Mouse (Mus musculus) frontal cortex, adult 2 months (tissue): ENCODE data around the gene Olfr887. TPM values are rescaled to one million over a fixed set of nuclear protein-coding genes. Genes with fewer than 3 reads are reported as not detected.

Experiments
- DNase-seq, 2 experiments: peaks; one replicate each; pipeline ENCODE4 v3.0.0; 2022; ENCODE audit warnings: low spot score in 1 of 2; ENCODE audit errors: extremely low spot score in 1 of 2
- polyA plus RNA-seq: library from polyadenylated mRNA; depleted of rRNA; stranded (reverse); fragments of >200 nt; gene quantifications from 2 replicates; pipeline ENCODE4 v1.2.3, GENCODE M21; 2012; rRNA removed

Olfr887 gene
- polyA plus RNA-seq: 0.02 TPM in 1 of 2 replicates, not detected in the other

DNA sequence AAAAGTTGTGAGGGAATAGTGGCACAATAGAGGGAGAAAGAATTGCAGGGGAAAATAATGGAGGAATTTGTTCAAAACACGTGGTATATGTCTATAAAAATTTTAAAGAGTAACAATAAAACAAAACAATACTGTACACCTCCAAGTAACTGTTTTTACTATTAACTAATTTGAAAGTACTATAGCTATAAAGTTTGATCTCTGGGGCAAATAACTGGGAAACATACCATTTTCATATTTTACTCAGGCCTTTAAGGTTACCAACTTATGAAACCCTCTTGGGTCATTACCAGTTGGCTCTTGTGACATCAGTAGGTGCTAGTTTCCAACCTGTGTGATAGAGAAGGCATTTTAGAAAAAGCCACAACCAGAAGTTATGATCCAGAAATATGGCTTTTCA, at the start of gene Olfr887:
Gene Olfr887, plus strand, starts transcription at position 301 of the 400 bp plus-strand sequence.
- DNase-seq: no peak

DNA sequence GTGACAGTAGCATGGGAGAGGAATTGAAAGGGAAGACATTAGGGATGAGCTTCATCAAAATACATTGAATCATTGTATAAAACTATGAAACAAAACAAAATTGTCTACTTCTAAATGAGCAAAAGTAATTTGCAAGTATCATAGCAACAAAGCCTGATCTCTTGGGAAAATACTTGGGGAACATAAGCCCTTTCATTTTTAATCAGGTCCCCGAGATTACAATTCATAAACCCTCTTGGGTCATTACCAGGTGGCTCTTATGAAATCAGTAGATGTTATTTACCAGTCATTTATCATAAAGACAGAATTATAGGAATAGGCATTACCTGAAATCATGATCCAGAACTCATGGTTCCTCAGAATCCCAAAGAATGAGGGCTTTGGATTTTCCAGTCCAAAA, 37.6 kb upstream of the Olfr887 start, which contains the start of gene Olfr884:
Gene Olfr884, plus strand, starts transcription at position 301 of the 400 bp plus-strand sequence.
- no peak for DNase-seq

DNA sequence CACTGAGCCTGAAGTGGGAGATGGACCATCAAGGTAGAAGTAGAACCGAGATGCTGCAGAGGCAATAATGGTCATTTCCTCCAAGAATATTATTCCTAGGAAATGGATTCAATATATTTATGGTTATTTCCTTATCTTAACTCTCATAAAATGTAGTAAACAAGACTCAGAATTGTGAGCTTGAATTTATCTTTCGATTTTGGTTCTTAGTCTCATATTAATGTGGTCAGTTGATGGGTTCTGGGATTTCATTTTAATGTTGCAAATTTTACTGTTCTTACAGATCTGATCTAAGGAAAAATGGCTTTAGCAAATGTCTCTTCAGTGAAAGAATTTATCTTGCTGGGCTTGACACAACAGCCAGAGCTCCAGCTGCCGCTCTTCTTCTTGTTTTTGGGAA, 22.9 kb upstream of the Olfr887 start, which contains the start of gene Olfr885:
Gene Olfr885, plus strand, starts transcription at position 301 of the 400 bp plus-strand sequence.
- DNase-seq: no peak

DNA sequence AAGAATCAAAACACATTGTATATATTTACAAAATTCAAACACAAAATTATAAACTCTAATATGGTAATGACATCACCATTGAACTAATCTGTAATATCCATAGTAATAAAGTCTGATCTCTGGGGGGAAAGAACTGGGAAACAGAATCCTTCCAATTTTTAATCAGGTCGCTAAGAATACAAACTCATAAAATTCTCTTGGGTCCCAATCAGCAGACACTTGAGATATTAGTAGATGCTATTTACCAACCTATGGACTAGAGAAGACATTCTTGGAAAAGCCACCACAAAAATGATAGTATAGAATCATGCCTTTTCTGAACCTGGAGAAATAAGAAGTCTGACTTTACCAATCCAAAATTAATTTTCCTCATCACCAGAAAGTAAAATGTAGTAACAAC, 24.0 kb downstream of the Olfr887 start, which contains the start of gene Olfr888:
Gene Olfr888, plus strand, starts transcription at position 301 of the 400 bp plus-strand sequence.
- DNase-seq: no peak

DNA sequence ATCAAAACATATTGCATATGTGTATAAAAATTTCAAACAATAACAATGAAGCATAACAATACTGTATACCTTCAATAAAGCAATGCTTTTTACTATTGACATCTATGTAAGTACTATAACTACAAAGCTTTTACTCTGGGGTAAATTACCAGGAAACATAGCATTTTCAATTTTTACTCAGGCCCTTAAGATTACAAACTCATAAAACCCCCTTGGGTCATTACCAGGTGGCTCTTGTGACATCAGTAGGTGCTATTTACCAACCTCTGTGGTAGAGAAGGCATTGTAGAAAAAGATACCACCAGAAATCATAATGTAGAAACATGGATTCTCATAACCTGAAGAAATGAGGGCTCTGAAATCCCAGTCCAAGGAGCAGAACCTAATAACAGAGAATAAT, 31.0 kb downstream of the Olfr887 start, which contains the start of gene Olfr889:
Gene Olfr889, plus strand, starts transcription at position 301 of the 400 bp plus-strand sequence.
- no peak for DNase-seq

Other genes starting within 250 kb of the Olfr887 start
- 0.28 and 0.34 TPM in 2 replicates for gene Olfr877, start 229.8 kb upstream of the Olfr887 start, polyA plus RNA-seq
- not detected in 2 replicates for gene Olfr145, start 187.3 kb upstream of the Olfr887 start, polyA plus RNA-seq
- gene Olfr878, start 166.2 kb upstream of the Olfr887 start, polyA plus RNA-seq: 0.04 TPM in 1 of 2 replicates, not detected in the other
- gene Olfr881, start 92.2 kb upstream of the Olfr887 start, polyA plus RNA-seq: not detected in 2 replicates
- not detected in 2 replicates for gene Olfr883, start 58.3 kb upstream of the Olfr887 start, polyA plus RNA-seq
- gene Olfr884, start 37.5 kb upstream of the Olfr887 start, polyA plus RNA-seq: not detected in 2 replicates
- gene Olfr885, start 22.8 kb upstream of the Olfr887 start, polyA plus RNA-seq: not detected in 2 replicates
- gene Olfr888, start 24.1 kb downstream of the Olfr887 start, polyA plus RNA-seq: not detected in 2 replicates
- not detected in 2 replicates for gene Olfr889, start 31.1 kb downstream of the Olfr887 start, polyA plus RNA-seq
- not detected in 2 replicates for gene Olfr890, start 58.4 kb downstream of the Olfr887 start, polyA plus RNA-seq
- not detected in 2 replicates for gene Olfr891, start 96.7 kb downstream of the Olfr887 start, polyA plus RNA-seq
- not detected in 2 replicates for gene Olfr893, start 124.3 kb downstream of the Olfr887 start, polyA plus RNA-seq
- gene Olfr894, start 134.0 kb downstream of the Olfr887 start, polyA plus RNA-seq: not detected in 2 replicates
- not detected in 2 replicates for gene Olfr143, start 168.7 kb downstream of the Olfr887 start, polyA plus RNA-seq
- gene Olfr895, start 183.8 kb downstream of the Olfr887 start, polyA plus RNA-seq: not detected in 2 replicates
- gene Olfr896-ps1, start 207.0 kb downstream of the Olfr887 start, polyA plus RNA-seq: not detected in 2 replicates
- gene Olfr25, start 245.0 kb downstream of the Olfr887 start, polyA plus RNA-seq: not detected in 2 replicates